Mouse (Mus musculus) hindbrain, embryonic 16.5 days (tissue): Measurements from ENCODE around the gene BC055324. TPM values are rescaled to one million over a fixed set of nuclear protein-coding genes. Genes with fewer than 3 reads are reported as not detected.
"Not testable (repeated sequence)": the region's sequence is repeated elsewhere in the genome, so short reads cannot be mapped to it uniquely, and the experiment has no call there.

Source experiments
- ATAC-seq: fragments of 200-750 bp; cut with Nextera tagmentation; 2 replicates; pipeline ENCODE4 v1.8.0; 2017; ENCODE audit warnings: moderate TSS enrichment, moderate library complexity
- H3K27ac ChIP-seq: fragments of 300-500 bp; sonication (generic); 2 replicates; pipeline ENCODE4 v1.5.1; 2014; ENCODE audit warnings: low read depth, mild to moderate bottlenecking, control low read depth, low read length, moderate library complexity
- H3K27me3 ChIP-seq: fragments of 300-500 bp; sonication (generic); replicated peaks from 2 replicates; pipeline ENCODE4 v1.6.1; 2014; ENCODE audit warnings: low read length; ENCODE audit not compliant: control insufficient read depth, insufficient read depth
- H3K36me3 ChIP-seq: fragments of 300-500 bp; sonication (generic); 2 replicates; pipeline ENCODE4 v1.6.1; 2014; ENCODE audit warnings: mild to moderate bottlenecking, low read length, moderate library complexity, mixed read lengths; ENCODE audit not compliant: control insufficient read depth, insufficient read depth
- H3K4me1 ChIP-seq: fragments of 300-500 bp; sonication (generic); 2 replicates; pipeline ENCODE4 v1.6.1; 2014; ENCODE audit warnings: low read depth, low read length; ENCODE audit not compliant: control insufficient read depth, insufficient read depth
- H3K4me2 ChIP-seq: fragments of 300-500 bp; sonication (generic); 2 replicates; pipeline ENCODE4 v1.6.1; 2014; ENCODE audit warnings: mild to moderate bottlenecking, low read length, control low read depth, moderate library complexity
- H3K4me3 ChIP-seq: fragments of 300-500 bp; sonication (generic); 2 replicates; pipeline ENCODE4 v1.5.1; 2014; ENCODE audit warnings: mild to moderate bottlenecking, low read length, control low read depth, moderate library complexity
- H3K9ac ChIP-seq: fragments of 300-500 bp; sonication (generic); 2 replicates; pipeline ENCODE4 v1.6.1; 2014; ENCODE audit warnings: low read depth, mild to moderate bottlenecking, control low read depth, low read length, moderate library complexity
- H3K9me3 ChIP-seq: fragments of 300-500 bp; sonication (generic); 2 replicates; pipeline ENCODE4 v1.6.1; 2014; ENCODE audit warnings: mild to moderate bottlenecking, low read length, moderate library complexity; ENCODE audit not compliant: control insufficient read depth
- WGBS: fragments of 180-500 bp; shearing (Covaris S2); extraction: QIAGEN DNeasy Blood & Tissue Kit; methylation state at CpG from one replicate; pipeline ENCODE4 v1.1.7; 2014; 5-methylcytosine and 5-hydroxymethylcytosine counted together
- polyA plus RNA-seq: library from polyadenylated mRNA; unstranded; fragments of >200 nt; fragmentation: Nextera tagmentation; extraction: Ambion mirVana; gene quantifications from 2 replicates; pipeline ENCODE4 v1.2.1, GENCODE M21; 2015

BC055324 gene
- polyA plus RNA-seq, result 3.7 and 5.1 TPM in 2 replicates

DNA sequence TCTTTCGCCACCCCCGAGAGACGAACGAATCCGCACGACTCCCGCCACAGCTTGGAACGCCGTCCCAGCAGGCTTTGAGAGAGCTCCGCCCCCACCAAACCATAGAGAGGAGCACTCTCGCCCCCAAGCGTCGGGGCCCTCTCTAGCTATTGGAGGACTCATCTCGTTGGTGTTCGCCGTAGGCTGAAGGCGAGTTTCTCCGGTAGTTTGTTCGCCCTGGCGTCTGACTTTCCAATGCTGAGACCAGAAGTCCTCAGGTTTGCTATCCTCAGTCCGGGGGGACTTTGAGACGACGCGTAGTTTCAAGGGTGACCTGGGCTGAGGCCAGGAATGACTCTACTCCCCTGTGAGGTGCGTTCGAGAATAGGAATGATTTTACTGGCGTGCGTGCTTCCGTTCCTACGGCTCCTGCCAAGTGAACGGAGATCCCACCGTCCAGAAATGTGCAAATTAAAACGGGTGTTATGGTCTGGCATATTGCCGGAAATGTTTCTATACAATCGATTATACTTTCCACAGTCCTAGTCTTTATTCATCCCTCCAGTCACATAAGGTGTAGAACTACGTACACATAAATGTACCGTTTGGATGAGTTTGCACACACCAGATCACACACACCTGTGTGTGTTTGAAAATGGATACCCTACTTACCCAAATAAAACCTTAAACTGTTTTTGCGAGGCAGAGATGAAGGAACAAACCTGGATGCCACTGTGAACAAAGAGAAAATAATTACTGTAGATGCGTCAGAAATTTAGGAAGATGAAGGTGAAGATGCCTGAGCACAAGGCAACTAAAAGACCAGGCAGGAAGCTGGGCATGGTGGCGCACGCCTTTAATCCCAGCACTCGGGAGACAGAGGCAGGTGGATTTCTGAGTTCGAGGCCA is at the start of gene BC055324, which contains the start of gene Mettl18:
Gene BC055324, minus strand, starts transcription at position 76 of the 888 bp plus-strand sequence.
Gene Mettl18, plus strand, starts transcription at position 169 of the 888 bp plus-strand sequence.
- WGBS, result 3% methylated on average over 43 of the region's 43 CpGs
- Histone ChIP-seq H3K36me3 (no peaks in the 10 kb centered on the region), H3K9me3 (no peaks in the 10 kb centered on the region), H3K4me3 (peak within 1 kb of the TSS; percentile 75), H3K4me1 (peaks cover 6% of the 10 kb centered on the region; the same call in 1 of the 2 replicates), H3K9ac (peak within 1 kb of the TSS; percentile 70), H3K4me2 (peak within 1 kb of the TSS; percentile 82), H3K27me3 (no peaks in the 10 kb centered on the region), H3K27ac (peak within 1 kb of the TSS; percentile 77)
- ATAC-seq, result peak; percentile 99

GRCm38 (mm10) chr1:164043549-164043948 is 49.0 kb upstream of the BC055324 start:
- WGBS, result 66% methylated on average over 3 of the region's 3 CpGs
- no peaks in the 10 kb centered on the region for H3K9me3 ChIP-seq
- ATAC-seq, result no peak
- H3K36me3 ChIP-seq, result no peaks in the 10 kb centered on the region
- no peak overlapping the region for H3K4me3 ChIP-seq
- H3K4me1 ChIP-seq, result no peaks in the 10 kb centered on the region
- H3K27me3 ChIP-seq, result no peaks in the 10 kb centered on the region
- no peak overlapping the region for H3K9ac ChIP-seq
- H3K4me2 ChIP-seq, result no peak overlapping the region
- H3K27ac ChIP-seq, result no peak overlapping the region

GRCm38 (mm10) chr1:164040385-164041135 is 46.0 kb upstream of the BC055324 start:
- no peak overlapping the region for H3K4me2 ChIP-seq
- H3K9me3 ChIP-seq, result no peaks in the 10 kb centered on the region
- no peak overlapping the region for H3K4me3 ChIP-seq
- peak; percentile 52; the same call in 1 of the 2 replicates for ATAC-seq
- no peak overlapping the region for H3K9ac ChIP-seq
- H3K4me1 ChIP-seq, result no peaks in the 10 kb centered on the region
- H3K36me3 ChIP-seq, result no peaks in the 10 kb centered on the region
- no peak overlapping the region for H3K27ac ChIP-seq
- WGBS, result 69% methylated on average over 10 of the region's 10 CpGs
- H3K27me3 ChIP-seq, result no peaks in the 10 kb centered on the region

- Histone ChIP-seq H3K4me1 (no peaks in the 10 kb centered on the region), H3K4me3 (no peak overlapping the region), H3K36me3 (no peaks in the 10 kb centered on the region), H3K4me2 (no peak overlapping the region), H3K9ac (no peak overlapping the region), H3K27me3 (no peaks in the 10 kb centered on the region), H3K27ac (no peak overlapping the region), H3K9me3 (no peaks in the 10 kb centered on the region)
- no peak for ATAC-seq
- WGBS, result 61% methylated on average over 5 of the region's 5 CpGs
Measured at GRCm38 (mm10) chr1:164027416-164027815, 32.8 kb upstream of the BC055324 start.

DNA sequence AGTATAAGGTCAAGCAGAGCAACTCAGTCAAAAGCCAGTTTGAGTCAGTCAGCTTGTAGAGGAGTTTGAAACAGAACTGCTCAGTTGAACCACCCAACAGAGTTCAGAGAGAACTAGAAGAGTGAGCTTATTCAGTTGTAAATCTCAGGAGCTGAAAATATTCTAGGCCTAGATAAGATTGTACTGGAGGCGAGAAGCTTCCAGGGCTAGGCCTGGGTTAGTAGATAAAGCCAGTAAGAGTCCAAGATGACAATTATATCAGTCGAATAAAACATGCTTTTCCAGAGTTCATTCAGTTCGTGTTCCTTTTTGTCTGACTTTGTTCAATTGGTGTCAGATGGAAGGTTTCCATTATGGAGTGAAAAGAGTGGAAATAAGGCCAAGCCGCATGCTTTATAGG is 31.1 kb upstream of the BC055324 start:
- no peak for ATAC-seq

DNA sequence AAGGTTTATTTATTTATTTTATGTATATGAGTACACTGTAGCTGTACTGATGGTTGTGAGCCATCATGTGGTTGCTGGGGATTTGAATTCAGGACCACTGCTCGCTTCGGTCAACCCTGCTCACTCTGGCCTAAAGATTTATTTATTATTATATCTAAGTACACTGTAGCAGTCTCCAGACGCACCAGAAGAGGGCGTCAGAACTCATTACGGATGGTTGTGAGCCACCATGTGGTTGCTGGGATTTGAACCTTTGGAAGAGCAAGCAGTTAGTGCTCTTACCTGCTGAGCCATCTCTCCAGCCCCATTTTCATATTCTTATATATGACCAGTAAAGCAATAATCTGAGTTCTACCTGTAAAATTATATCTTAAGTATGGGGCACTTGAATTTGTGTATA is 27.5 kb upstream of the BC055324 start:
- not testable (repeated sequence) for H3K9ac ChIP-seq, H3K4me1 ChIP-seq, H3K9me3 ChIP-seq, H3K36me3 ChIP-seq, H3K27ac ChIP-seq, H3K4me3 ChIP-seq, ATAC-seq, H3K4me2 ChIP-seq, H3K27me3 ChIP-seq
- WGBS, result 82% methylated on average over 5 of the region's 5 CpGs

More for the DNA sequence above, 31.1 kb upstream of the BC055324 start:
- no peak overlapping the region for H3K4me2 ChIP-seq
- no peak overlapping the region for H3K9ac ChIP-seq
- whole genome bisulfite sequencing, result 91% methylated on average over 4 of the region's 4 CpGs
- no peaks in the 10 kb centered on the region for H3K4me1 ChIP-seq
- no peaks in the 10 kb centered on the region for H3K9me3 ChIP-seq
- H3K27me3 ChIP-seq, result no peaks in the 10 kb centered on the region
- no peaks in the 10 kb centered on the region for H3K36me3 ChIP-seq
- H3K4me3 ChIP-seq, result no peak overlapping the region
- no peak overlapping the region for H3K27ac ChIP-seq

DNA sequence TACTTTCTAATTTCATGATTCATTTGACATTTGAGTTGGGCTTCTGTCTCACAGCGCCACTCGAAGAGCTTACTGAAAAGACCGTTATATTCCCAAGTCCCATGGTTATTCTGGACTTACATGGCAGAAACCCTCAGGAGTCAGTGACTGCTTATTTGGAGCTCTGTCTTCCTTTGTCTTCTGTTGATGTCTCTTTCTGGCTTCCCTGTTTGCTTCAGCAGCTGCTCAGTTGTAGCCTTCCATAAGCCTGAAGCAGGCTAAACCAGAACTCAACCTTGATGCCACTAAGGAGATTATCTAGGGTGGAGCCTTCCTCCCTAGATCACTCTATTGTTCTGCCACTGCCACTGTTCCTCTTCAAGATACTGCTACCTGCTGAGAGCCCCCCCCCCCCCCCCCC is 26.1 kb upstream of the BC055324 start:
- H3K9me3 ChIP-seq, H3K4me3 ChIP-seq, H3K36me3 ChIP-seq, H3K4me2 ChIP-seq, H3K9ac ChIP-seq, H3K27me3 ChIP-seq, H3K4me1 ChIP-seq, H3K27ac ChIP-seq, ATAC-seq: not testable (repeated sequence)
- WGBS, result 84% methylated on average over 3 of the region's 3 CpGs

DNA sequence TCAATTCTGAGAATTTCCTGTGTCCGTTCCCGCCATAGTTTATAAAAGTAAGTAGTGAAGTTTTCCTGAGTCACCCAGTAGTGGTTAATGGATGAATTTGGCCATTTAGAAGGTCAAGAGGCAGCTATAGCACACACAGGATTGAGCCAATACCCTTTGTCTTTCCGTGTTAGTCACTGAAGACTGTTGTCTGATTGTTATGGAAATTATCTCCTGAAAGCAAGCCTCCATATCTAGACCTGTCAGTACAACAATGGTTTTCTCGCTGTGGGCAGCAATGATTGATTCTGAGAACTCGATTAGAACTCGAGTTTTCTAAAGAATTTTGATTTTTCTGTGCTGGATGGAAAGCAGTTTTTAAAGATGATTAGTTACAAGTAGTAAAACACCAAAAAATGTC is 25.2 kb upstream of the BC055324 start:
- no peak for ATAC-seq
- H3K27me3 ChIP-seq, result no peaks in the 10 kb centered on the region
- no peaks in the 10 kb centered on the region for H3K9me3 ChIP-seq
- WGBS, result 23% methylated on average over 6 of the region's 6 CpGs
- no peak overlapping the region for H3K4me3 ChIP-seq
- H3K4me2 ChIP-seq, result no peak overlapping the region
- H3K9ac ChIP-seq, result no peak overlapping the region
- no peak overlapping the region for H3K27ac ChIP-seq
- no peaks in the 10 kb centered on the region for H3K4me1 ChIP-seq
- H3K36me3 ChIP-seq, result no peaks in the 10 kb centered on the region
